Mouse (Mus musculus): ENCODE measurements around the gene Olfr1218. TPM values are rescaled to one million over a fixed set of nuclear protein-coding genes. Genes with fewer than 3 reads are reported as not detected.
"Not testable (repeated sequence)": the region's sequence is repeated elsewhere in the genome, so short reads cannot be mapped to it uniquely, and the experiment has no call there.

Olfr1218 gene
- not detected in 2 replicates for polyA plus RNA-seq (2012; rRNA removed)

DNA sequence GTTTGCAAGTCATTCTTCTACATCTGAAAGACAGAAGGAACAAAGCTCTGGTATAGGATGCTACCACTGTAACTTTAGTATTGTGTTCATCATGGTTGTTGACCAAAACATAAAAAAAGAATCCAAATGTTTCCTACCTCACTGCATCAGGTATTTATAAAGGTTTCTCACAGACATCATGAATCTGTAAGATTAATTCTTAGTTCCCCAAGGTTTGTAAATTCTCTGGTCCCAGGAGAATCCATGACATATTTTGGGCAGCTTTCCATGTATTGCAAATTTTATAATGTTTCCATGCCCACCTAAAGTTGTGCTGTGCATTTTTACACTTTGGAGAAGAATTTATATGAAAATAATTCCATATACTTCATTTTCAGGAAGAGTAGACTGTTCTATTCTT is at the start of gene Olfr1218:
TSS of gene Olfr1218 (minus strand) at position 101 of the 400 bp plus-strand sequence.
- H3K4me3 ChIP-seq (ENCODE audit: control insufficient read depth, insufficient read depth, low read length): no peak within 1 kb of the TSS
- H3K27ac ChIP-seq (ENCODE audit: control insufficient read depth, insufficient read depth, low read length): no peak within 1 kb of the TSS
- H3K27me3 ChIP-seq (ENCODE audit: control insufficient read depth, insufficient read depth, low read length): no peaks in the 10 kb centered on the region
- no peak for TF ChIP-seq CTCF (IDR thresholded peaks at IDR 0.05; ENCODE audit: borderline replicate concordance, control insufficient read depth, extremely low read depth, insufficient read depth, low read length, poor library complexity)
- no peak for TF ChIP-seq POLR2A (IDR thresholded peaks at IDR 0.05; ENCODE audit: control insufficient read depth, extremely low read depth, insufficient read depth, low read length, poor library complexity)
- no peaks in the 10 kb centered on the region for H3K4me1 ChIP-seq (replicated peaks; ENCODE audit: control insufficient read depth, insufficient read depth, low read length)
- DNase-seq: no peak
- H3K36me3 ChIP-seq (ENCODE audit: control insufficient read depth, insufficient read depth, low read length): no peaks in the 10 kb centered on the region

DNA sequence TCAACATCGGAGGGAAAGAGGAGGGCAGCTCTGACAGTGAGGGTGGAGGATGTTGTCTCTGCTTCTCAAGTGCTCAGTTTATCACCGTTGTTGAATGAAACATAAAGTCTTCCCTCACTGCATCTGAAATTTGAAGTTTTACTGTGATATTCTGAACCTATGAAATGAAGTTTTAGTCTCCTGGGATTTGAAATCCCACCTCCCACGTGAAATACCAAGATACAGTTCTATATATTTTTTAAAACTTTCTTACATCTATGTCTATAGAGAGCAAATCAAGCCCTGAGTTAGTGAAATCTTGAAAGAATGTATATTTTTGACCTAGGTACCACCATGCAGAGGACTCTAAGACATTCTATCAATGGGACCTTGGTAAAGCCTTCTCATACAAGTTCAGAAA is 45.7 kb upstream of the Olfr1218 start, which contains the start of gene Olfr1220:
TSS of gene Olfr1220 (minus strand) at position 101 of the 400 bp plus-strand sequence.
- Histone ChIP-seq H3K4me3 (ENCODE audit: control insufficient read depth, insufficient read depth, low read length) (no peak within 1 kb of the TSS), H3K36me3 (ENCODE audit: control insufficient read depth, insufficient read depth, low read length) (no peaks in the 10 kb centered on the region), H3K27ac (ENCODE audit: control insufficient read depth, insufficient read depth, low read length) (no peak within 1 kb of the TSS), H3K27me3 (ENCODE audit: control insufficient read depth, insufficient read depth, low read length) (no peaks in the 10 kb centered on the region), H3K4me1 (replicated peaks; ENCODE audit: control insufficient read depth, insufficient read depth, low read length) (no peaks in the 10 kb centered on the region)
- no peak for DNase-seq
- TF ChIP-seq POLR2A (IDR thresholded peaks at IDR 0.05; ENCODE audit: control insufficient read depth, extremely low read depth, insufficient read depth, low read length, poor library complexity): no peak
- TF ChIP-seq CTCF (IDR thresholded peaks at IDR 0.05; ENCODE audit: borderline replicate concordance, control insufficient read depth, extremely low read depth, insufficient read depth, low read length, poor library complexity): no peak
- 77% methylated on average over 3 of the region's 3 CpGs for WGBS

DNA sequence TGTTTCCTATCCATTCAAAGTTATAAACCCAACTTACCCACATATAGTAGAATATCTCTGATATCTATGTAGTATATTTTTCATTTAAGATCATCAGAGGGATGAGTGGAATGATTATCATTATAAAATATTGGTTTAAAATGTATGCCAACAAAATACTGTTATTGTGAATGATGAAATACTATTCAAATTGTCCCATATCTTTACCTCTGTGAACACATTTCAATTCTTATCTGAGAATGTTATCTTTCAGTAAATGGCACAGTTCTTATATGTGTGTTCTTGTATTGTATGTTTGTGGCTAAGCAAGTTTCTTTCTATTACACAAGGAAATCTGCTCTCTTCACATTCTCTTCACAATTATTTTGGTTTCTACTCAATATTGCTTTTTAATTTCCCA is 44.7 kb upstream of the Olfr1218 start:
- Histone ChIP-seq H3K36me3 (ENCODE audit: control insufficient read depth, insufficient read depth, low read length) (no peaks in the 10 kb centered on the region), H3K4me3 (ENCODE audit: control insufficient read depth, insufficient read depth, low read length) (no peak overlapping the region), H3K27ac (ENCODE audit: control insufficient read depth, insufficient read depth, low read length) (no peak overlapping the region), H3K4me1 (replicated peaks; ENCODE audit: control insufficient read depth, insufficient read depth, low read length) (no peaks in the 10 kb centered on the region), H3K27me3 (ENCODE audit: control insufficient read depth, insufficient read depth, low read length) (no peaks in the 10 kb centered on the region)
- no peak for DNase-seq
- TF ChIP-seq POLR2A (IDR thresholded peaks at IDR 0.05; ENCODE audit: control insufficient read depth, extremely low read depth, insufficient read depth, low read length, poor library complexity): no peak
- no peak for TF ChIP-seq CTCF (IDR thresholded peaks at IDR 0.05; ENCODE audit: borderline replicate concordance, control insufficient read depth, extremely low read depth, insufficient read depth, low read length, poor library complexity)

DNA sequence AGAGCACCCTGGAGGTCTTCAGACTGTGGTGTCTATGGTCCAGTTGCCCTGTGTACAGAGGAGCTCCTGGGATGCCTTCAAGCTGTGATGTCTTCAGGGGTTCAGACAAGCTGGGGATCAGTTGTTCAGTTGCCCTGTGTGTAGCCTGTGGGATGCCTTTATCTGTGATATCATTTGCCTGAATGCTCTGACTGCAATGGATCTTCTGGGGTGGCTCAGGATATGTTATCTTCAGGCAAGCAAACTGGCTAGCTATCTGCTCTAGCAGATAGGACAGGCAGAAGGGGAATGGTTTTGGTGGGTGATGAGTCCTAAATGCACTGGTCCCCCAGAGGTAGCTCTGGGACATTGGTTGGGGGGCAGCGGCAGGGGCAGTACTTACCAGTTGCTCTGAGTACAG is 32.9 kb upstream of the Olfr1218 start:
- 100% methylated on average over 1 of the region's 1 CpGs for WGBS
- DNase-seq: no peak
- H3K36me3 ChIP-seq (ENCODE audit: control insufficient read depth, insufficient read depth, low read length): no peaks in the 10 kb centered on the region
- TF ChIP-seq CTCF (IDR thresholded peaks at IDR 0.05; ENCODE audit: borderline replicate concordance, control insufficient read depth, extremely low read depth, insufficient read depth, low read length, poor library complexity) (no peak), POLR2A (IDR thresholded peaks at IDR 0.05; ENCODE audit: control insufficient read depth, extremely low read depth, insufficient read depth, low read length, poor library complexity) (no peak)
- no peak overlapping the region for H3K27ac ChIP-seq (ENCODE audit: control insufficient read depth, insufficient read depth, low read length)
- H3K4me1 ChIP-seq (replicated peaks; ENCODE audit: control insufficient read depth, insufficient read depth, low read length): no peaks in the 10 kb centered on the region
- no peaks in the 10 kb centered on the region for H3K27me3 ChIP-seq (ENCODE audit: control insufficient read depth, insufficient read depth, low read length)
- no peak overlapping the region for H3K4me3 ChIP-seq (ENCODE audit: control insufficient read depth, insufficient read depth, low read length)

DNA sequence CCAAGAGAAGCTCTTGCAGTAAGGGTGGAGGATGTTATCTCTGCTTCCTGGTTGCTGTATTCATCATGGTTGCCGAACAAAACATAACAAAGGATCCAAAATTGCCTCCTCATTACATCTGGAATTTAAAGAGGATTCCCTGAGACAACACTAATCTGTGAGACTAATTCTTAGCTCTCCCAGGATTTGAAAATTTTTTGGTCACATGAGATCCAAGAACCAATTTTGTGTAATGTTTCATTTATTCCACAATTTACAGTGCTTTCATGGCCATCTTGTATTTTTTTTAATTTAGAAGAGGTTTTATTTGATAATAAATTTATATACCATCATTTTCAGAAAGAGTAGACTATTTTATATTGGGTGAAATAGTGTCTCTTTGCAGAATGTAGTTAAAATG is 22.4 kb upstream of the Olfr1218 start, which contains the start of gene Olfr1219:
TSS of gene Olfr1219 (minus strand) at position 101 of the 400 bp plus-strand sequence.
- TF ChIP-seq POLR2A (IDR thresholded peaks at IDR 0.05; ENCODE audit: control insufficient read depth, extremely low read depth, insufficient read depth, low read length, poor library complexity) (no peak), CTCF (IDR thresholded peaks at IDR 0.05; ENCODE audit: borderline replicate concordance, control insufficient read depth, extremely low read depth, insufficient read depth, low read length, poor library complexity) (no peak)
- no peaks in the 10 kb centered on the region for H3K27me3 ChIP-seq (ENCODE audit: control insufficient read depth, insufficient read depth, low read length)
- no peak within 1 kb of the TSS for H3K27ac ChIP-seq (ENCODE audit: control insufficient read depth, insufficient read depth, low read length)
- H3K4me1 ChIP-seq (replicated peaks; ENCODE audit: control insufficient read depth, insufficient read depth, low read length): no peaks in the 10 kb centered on the region
- DNase-seq: no peak
- no peaks in the 10 kb centered on the region for H3K36me3 ChIP-seq (ENCODE audit: control insufficient read depth, insufficient read depth, low read length)
- WGBS: 70% methylated on average over 1 of the region's 1 CpGs
- H3K4me3 ChIP-seq (ENCODE audit: control insufficient read depth, insufficient read depth, low read length): no peak within 1 kb of the TSS

DNA sequence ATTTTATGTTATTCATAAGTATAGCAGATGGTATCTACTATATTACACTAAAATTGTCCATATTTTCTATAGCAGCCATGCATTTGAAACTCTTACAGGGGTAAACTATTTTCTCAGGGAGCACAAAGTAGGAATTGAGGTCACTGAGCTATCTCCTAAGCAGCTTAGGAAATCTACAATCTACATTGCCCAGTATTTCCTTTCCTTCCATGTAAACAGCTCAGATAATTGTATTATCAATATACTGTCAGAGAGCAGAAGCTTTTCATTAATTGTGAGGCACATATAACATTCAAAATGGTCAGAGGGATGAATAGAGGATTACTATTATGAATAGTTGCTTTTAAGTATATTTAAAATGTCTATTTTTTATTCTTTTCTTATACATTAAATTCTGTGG is 20.5 kb upstream of the Olfr1218 start:
- H3K4me1 ChIP-seq (replicated peaks; ENCODE audit: control insufficient read depth, insufficient read depth, low read length): no peaks in the 10 kb centered on the region
- no peaks in the 10 kb centered on the region for H3K36me3 ChIP-seq (ENCODE audit: control insufficient read depth, insufficient read depth, low read length)
- DNase-seq: no peak
- H3K27me3 ChIP-seq (ENCODE audit: control insufficient read depth, insufficient read depth, low read length): no peaks in the 10 kb centered on the region
- no peak overlapping the region for H3K4me3 ChIP-seq (ENCODE audit: control insufficient read depth, insufficient read depth, low read length)
- H3K27ac ChIP-seq (ENCODE audit: control insufficient read depth, insufficient read depth, low read length): no peak overlapping the region
- TF ChIP-seq CTCF (IDR thresholded peaks at IDR 0.05; ENCODE audit: borderline replicate concordance, control insufficient read depth, extremely low read depth, insufficient read depth, low read length, poor library complexity): no peak
- TF ChIP-seq POLR2A (IDR thresholded peaks at IDR 0.05; ENCODE audit: control insufficient read depth, extremely low read depth, insufficient read depth, low read length, poor library complexity): no peak

DNA sequence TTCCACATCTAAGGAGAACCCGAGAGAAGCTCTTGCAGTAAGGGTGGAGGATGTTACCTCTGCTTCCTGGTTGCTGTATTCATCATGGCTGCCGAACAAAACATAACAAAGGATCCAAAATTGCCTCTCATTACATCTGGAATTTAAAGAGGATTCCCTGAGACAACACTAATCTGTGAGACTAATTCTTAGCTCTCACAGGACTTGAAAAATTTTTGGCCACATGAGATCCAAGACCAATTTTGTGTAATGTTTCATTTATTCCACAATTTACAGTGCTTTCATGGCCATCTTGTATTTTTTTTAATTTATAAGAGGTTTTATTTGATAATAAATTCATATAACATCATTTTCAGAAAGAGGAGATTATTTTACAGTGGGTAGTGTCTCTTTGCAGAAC is 29.0 kb downstream of the Olfr1218 start, which contains the start of gene Olfr1217:
TSS of gene Olfr1217 (minus strand) at position 101 of the 400 bp plus-strand sequence.
- Histone ChIP-seq H3K27me3 (ENCODE audit: control insufficient read depth, insufficient read depth, low read length) (no peaks in the 10 kb centered on the region), H3K27ac (ENCODE audit: control insufficient read depth, insufficient read depth, low read length) (no peak within 1 kb of the TSS), H3K4me1 (replicated peaks; ENCODE audit: control insufficient read depth, insufficient read depth, low read length) (no peaks in the 10 kb centered on the region), H3K36me3 (ENCODE audit: control insufficient read depth, insufficient read depth, low read length) (no peaks in the 10 kb centered on the region), H3K4me3 (ENCODE audit: control insufficient read depth, insufficient read depth, low read length) (no peak within 1 kb of the TSS)
- WGBS: 64% methylated on average over 2 of the region's 2 CpGs
- no peak for DNase-seq
- TF ChIP-seq CTCF (IDR thresholded peaks at IDR 0.05; ENCODE audit: borderline replicate concordance, control insufficient read depth, extremely low read depth, insufficient read depth, low read length, poor library complexity): no peak
- no peak for TF ChIP-seq POLR2A (IDR thresholded peaks at IDR 0.05; ENCODE audit: control insufficient read depth, extremely low read depth, insufficient read depth, low read length, poor library complexity)

DNA sequence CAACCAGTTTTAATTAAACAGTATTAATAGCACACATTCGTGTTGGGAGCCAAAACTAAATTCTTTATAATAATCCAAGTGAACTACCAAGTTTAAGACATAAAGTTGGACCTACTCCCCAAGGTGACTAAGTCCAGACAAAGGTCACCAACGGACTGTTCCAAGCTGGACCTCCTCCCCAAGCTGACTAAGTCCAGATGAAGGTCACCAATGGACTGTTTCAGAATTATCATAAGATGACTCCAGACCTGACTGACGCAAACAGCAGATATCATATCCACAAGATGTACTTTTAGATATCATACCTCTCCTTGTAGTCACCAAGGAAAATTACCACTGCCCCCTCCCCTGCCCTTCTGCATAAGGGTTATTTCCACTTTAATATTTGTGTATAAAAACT is 39.6 kb downstream of the Olfr1218 start:
- not testable (repeated sequence) for H3K4me1 ChIP-seq (replicated peaks; ENCODE audit: control insufficient read depth, insufficient read depth, low read length); H3K27me3 ChIP-seq (ENCODE audit: control insufficient read depth, insufficient read depth, low read length); H3K36me3 ChIP-seq (ENCODE audit: control insufficient read depth, insufficient read depth, low read length); H3K4me3 ChIP-seq (ENCODE audit: control insufficient read depth, insufficient read depth, low read length); H3K27ac ChIP-seq (ENCODE audit: control insufficient read depth, insufficient read depth, low read length); DNase-seq
- WGBS: 76% methylated on average over 3 of the region's 3 CpGs

All from thymus, adult 2 months (tissue).